Mouse (Mus musculus) forebrain, embryonic 11.5 days (tissue): Measurements from ENCODE around the gene 1700122O11Rik. TPM values are rescaled to one million over a fixed set of nuclear protein-coding genes. Genes with fewer than 3 reads are reported as not detected.

Experiments used
- ATAC-seq: fragments of 200-750 bp; cut with Nextera tagmentation; replicated peaks from 2 replicates; pipeline ENCODE4 v1.8.0; 2017; ENCODE audit warnings: moderate TSS enrichment; ENCODE audit not compliant: low FRiP score
- DNase-seq: peaks from one replicate; pipeline ENCODE4 v3.0.0-alpha.2; 2017; ENCODE audit warnings: low spot score
- H3K27ac ChIP-seq: fragments of 300-500 bp; sonication (generic); 2 replicates; pipeline ENCODE4 v1.5.1; 2014; ENCODE audit warnings: low read depth, low read length
- H3K27me3 ChIP-seq: fragments of 300-500 bp; sonication (generic); 2 replicates; pipeline ENCODE4 v1.6.1; 2014; ENCODE audit warnings: mild to moderate bottlenecking, low read length, mixed read lengths; ENCODE audit not compliant: control insufficient read depth, insufficient read depth
- H3K36me3 ChIP-seq: fragments of 300-500 bp; sonication (generic); 2 replicates; pipeline ENCODE4 v1.6.1; 2014; ENCODE audit warnings: mild to moderate bottlenecking, low read length, moderate library complexity, mixed read lengths; ENCODE audit not compliant: control insufficient read depth, insufficient read depth
- H3K4me1 ChIP-seq: fragments of 300-500 bp; sonication (generic); replicated peaks from 2 replicates; pipeline ENCODE4 v1.6.1; 2014; ENCODE audit warnings: low read length, mixed read lengths; ENCODE audit not compliant: control insufficient read depth, insufficient read depth
- H3K4me2 ChIP-seq: fragments of 300-500 bp; sonication (generic); 2 replicates; pipeline ENCODE4 v1.6.1; 2014; ENCODE audit warnings: low read depth, mild to moderate bottlenecking, low read length, moderate library complexity, mixed read lengths; ENCODE audit not compliant: severe bottlenecking
- H3K4me3 ChIP-seq: fragments of 300-500 bp; sonication (generic); 2 replicates; pipeline ENCODE4 v1.5.1; 2014; ENCODE audit warnings: low read depth, low read length
- H3K9ac ChIP-seq: fragments of 300-500 bp; sonication (generic); 2 replicates; pipeline ENCODE4 v1.6.1; 2014; ENCODE audit warnings: low read length
- H3K9me3 ChIP-seq: fragments of 300-500 bp; sonication (generic); 2 replicates; pipeline ENCODE4 v1.6.1; 2016; ENCODE audit warnings: low read length, mixed read lengths; ENCODE audit not compliant: control insufficient read depth
- WGBS: fragments of 180-500 bp; shearing (Covaris S2); extraction: QIAGEN DNeasy Blood & Tissue Kit; methylation state at CpG from one replicate; pipeline ENCODE4 v1.1.7; 2014; 5-methylcytosine and 5-hydroxymethylcytosine counted together
- polyA plus RNA-seq: library from polyadenylated mRNA; unstranded; fragments of >200 nt; fragmentation: Nextera tagmentation; extraction: Ambion mirVana; gene quantifications from 2 replicates; pipeline ENCODE4 v1.2.1, GENCODE M21; 2014

The 1700122O11Rik gene
- polyA plus RNA-seq, 1 experiment from 2014 or later: not detected

GRCm38 (mm10) chr17:48001586-48002361, 36.3 kb downstream of the 1700122O11Rik start:
- H3K9me3 ChIP-seq: no peaks in the 10 kb centered on the region
- H3K36me3 ChIP-seq: no peaks in the 10 kb centered on the region
- peak; percentile 88 for ATAC-seq
- 8% methylated on average over 21 of the region's 21 CpGs for WGBS
- no peak overlapping the region; the same call in 1 of the 2 replicates for H3K27ac ChIP-seq
- DNase-seq: peak; percentile 70
- H3K4me1 ChIP-seq: peaks cover 6% of the 10 kb centered on the region; the same call in 1 of the 2 replicates
- H3K27me3 ChIP-seq: 0 out of 2 replicates have a peak, but pooled peaks cover 3% of the 10 kb centered on the region
- H3K4me3 ChIP-seq: peak overlapping the region; percentile 11; the same call in 1 of the 2 replicates
- H3K4me2 ChIP-seq: peak overlapping the region; percentile 39
- peak overlapping the region; percentile 31; the same call in 1 of the 2 replicates for H3K9ac ChIP-seq

DNA sequence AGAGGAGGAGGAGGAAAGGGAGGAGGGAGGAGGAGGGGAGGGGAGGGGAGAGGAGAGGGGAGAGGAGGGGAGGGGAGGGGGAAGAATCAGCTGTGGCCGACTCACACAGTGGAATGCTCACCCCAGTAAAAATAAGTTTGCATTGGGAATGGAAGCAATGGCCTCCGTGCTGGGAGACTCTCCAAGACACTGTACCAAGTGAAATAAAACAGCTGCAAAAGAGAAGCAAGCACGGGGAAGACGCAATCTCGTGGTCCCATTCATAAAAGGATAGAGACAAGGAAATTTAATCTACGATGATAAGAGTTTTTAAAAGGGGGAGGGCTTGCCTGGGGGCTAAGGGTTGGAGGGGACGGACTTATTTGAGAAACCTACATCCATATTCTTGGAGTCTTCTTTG, 36.9 kb downstream of the 1700122O11Rik start:
- no peak overlapping the region for H3K4me3 ChIP-seq
- peak overlapping the region; percentile 31; the same call in 1 of the 2 replicates for H3K27ac ChIP-seq
- DNase-seq (no peak), ATAC-seq (no peak)
- peaks cover 6% of the 10 kb centered on the region; the same call in 1 of the 2 replicates for H3K4me1 ChIP-seq
- H3K9me3 ChIP-seq: no peaks in the 10 kb centered on the region
- 0 out of 2 replicates have a peak, but pooled peaks cover 3% of the 10 kb centered on the region for H3K27me3 ChIP-seq
- peak overlapping the region; percentile 39; the same call in 1 of the 2 replicates for H3K4me2 ChIP-seq
- H3K9ac ChIP-seq: peak overlapping the region; percentile 31; the same call in 1 of the 2 replicates
- WGBS: 41% methylated on average over 7 of the region's 7 CpGs
- no peaks in the 10 kb centered on the region for H3K36me3 ChIP-seq

- H3K4me1 ChIP-seq: peaks cover 3% of the 10 kb centered on the region; the same call in 1 of the 2 replicates
- H3K36me3 ChIP-seq: no peaks in the 10 kb centered on the region
- H3K9me3 ChIP-seq: no peaks in the 10 kb centered on the region
- 0 out of 2 replicates have a peak, but pooled peaks cover 3% of the 10 kb centered on the region for H3K27me3 ChIP-seq
- no peak overlapping the region for H3K27ac ChIP-seq
- 59% methylated on average over 3 of the region's 3 CpGs for WGBS
- H3K9ac ChIP-seq: no peak overlapping the region
- no peak overlapping the region for H3K4me3 ChIP-seq
- H3K4me2 ChIP-seq: no peak overlapping the region
- DNase-seq (no peak), ATAC-seq (no peak)
These were observed 38.3 kb downstream of the 1700122O11Rik start for GRCm38 (mm10) chr17:47999812-48000211.

DNA sequence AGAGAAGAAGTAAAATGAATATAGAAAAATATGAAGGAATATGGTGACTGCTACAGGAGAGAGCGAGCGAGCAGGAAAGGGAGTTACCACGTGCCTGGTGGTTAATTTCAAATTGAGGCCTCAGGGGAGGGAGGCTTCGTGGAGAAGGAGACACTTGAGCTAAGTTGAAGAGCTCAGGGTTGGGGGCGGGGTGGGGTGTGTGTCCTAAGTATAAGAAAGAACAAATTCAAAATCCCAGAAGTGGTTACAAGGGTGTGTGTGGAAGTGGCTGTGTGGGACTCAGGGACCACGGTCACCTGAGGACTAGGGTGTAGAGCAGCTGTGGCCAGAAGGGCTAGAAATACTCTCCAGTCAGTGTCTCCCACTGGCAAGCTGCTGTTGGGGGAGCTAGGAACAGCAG, 38.7 kb downstream of the 1700122O11Rik start:
- whole genome bisulfite sequencing: 76% methylated on average over 6 of the region's 6 CpGs
- ATAC-seq: no peak
- Histone ChIP-seq H3K4me2 (no peak overlapping the region), H3K36me3 (no peaks in the 10 kb centered on the region), H3K27ac (no peak overlapping the region), H3K27me3 (0 out of 2 replicates have a peak, but pooled peaks cover 3% of the 10 kb centered on the region), H3K4me3 (no peak overlapping the region), H3K9me3 (no peaks in the 10 kb centered on the region), H3K4me1 (peaks cover 3% of the 10 kb centered on the region; the same call in 1 of the 2 replicates), H3K9ac (no peak overlapping the region)
- no peak for DNase-seq

DNA sequence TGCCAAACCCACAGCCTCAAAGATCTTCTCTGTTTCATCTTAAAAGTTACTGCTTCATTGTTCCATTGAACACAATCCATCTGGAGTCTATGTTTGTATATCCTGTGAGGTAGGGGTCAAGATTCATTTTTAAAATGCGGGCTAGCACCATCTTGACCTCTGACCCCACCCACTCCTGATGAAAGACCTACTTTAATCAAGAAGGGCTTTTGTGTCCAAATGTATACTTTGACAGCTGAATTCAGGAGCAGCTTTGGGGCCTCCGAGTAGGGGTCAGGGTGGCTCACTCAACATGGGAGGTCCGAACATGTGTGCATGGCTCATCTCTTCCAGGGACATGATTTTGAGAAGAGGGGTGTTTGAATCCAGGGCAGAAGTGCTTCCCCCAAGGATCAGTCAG, 40.3 kb downstream of the 1700122O11Rik start:
- no peak overlapping the region for H3K4me2 ChIP-seq
- no peak overlapping the region for H3K27ac ChIP-seq
- H3K9me3 ChIP-seq: no peaks in the 10 kb centered on the region
- 0 out of 2 replicates have a peak, but pooled peaks cover 3% of the 10 kb centered on the region for H3K27me3 ChIP-seq
- ATAC-seq (no peak), DNase-seq (no peak)
- no peak overlapping the region for H3K9ac ChIP-seq
- peaks cover 3% of the 10 kb centered on the region; the same call in 1 of the 2 replicates for H3K4me1 ChIP-seq
- 39% methylated on average over 3 of the region's 3 CpGs for WGBS
- no peaks in the 10 kb centered on the region for H3K36me3 ChIP-seq
- H3K4me3 ChIP-seq: no peak overlapping the region

DNA sequence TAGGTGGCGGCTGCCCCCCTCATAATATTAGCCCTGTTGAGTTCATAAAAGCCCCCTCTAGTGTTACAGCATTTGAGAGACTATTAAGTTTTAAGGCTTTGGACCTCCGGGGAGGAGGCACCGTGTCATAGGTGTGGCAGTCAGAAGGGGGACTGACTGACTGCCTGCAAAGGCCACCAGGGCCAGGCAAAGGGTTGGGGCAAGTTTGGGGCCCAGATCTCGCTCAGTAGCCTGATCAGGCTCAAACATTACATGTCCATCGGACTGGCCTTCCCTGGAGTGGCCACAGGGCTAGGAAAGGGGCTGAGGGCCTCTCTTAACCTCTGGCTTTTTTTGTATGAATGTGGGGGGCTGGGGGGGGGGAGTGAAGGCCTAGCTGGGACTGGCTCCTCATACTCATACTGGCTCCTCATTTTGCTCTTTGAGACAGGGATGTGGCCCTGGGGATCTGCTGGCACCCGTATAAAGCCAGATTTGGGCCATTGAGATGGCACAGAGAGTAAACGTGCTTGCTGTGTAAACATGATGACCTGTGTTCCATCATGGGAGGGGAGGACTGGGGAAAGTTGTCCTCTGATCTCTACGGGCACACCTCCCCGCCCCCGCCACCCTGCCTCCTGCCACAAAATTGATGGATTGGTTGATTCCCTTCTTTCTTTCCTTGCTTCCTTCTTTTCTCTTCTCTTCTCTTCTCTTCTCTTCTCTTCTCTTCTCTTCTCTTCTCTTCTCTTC, 47.5 kb downstream of the 1700122O11Rik start:
- 42% methylated on average over 10 of the region's 10 CpGs for WGBS
- ATAC-seq (peak; percentile 57), DNase-seq (no peak)
- H3K9me3 ChIP-seq: no peaks in the 10 kb centered on the region
- H3K4me2 ChIP-seq: peak overlapping the region; percentile 6; the same call in 1 of the 2 replicates
- peak overlapping the region; percentile 87 for H3K27ac ChIP-seq
- no peak overlapping the region for H3K4me3 ChIP-seq
- peaks cover 13% of the 10 kb centered on the region for H3K4me1 ChIP-seq
- no peaks in the 10 kb centered on the region for H3K27me3 ChIP-seq
- H3K36me3 ChIP-seq: no peaks in the 10 kb centered on the region
- H3K9ac ChIP-seq: peak overlapping the region; percentile 44; the same call in 1 of the 2 replicates

- Histone ChIP-seq H3K4me1 (peaks cover 13% of the 10 kb centered on the region), H3K4me2 (peak overlapping the region; percentile 11; the same call in 1 of the 2 replicates), H3K4me3 (no peak overlapping the region), H3K9ac (peak overlapping the region; percentile 44; the same call in 1 of the 2 replicates), H3K36me3 (no peaks in the 10 kb centered on the region), H3K27me3 (no peaks in the 10 kb centered on the region), H3K9me3 (no peaks in the 10 kb centered on the region), H3K27ac (peak overlapping the region; percentile 87)
- ATAC-seq (peak; percentile 90), DNase-seq (peak; percentile 92)
- WGBS: 2% methylated on average over 8 of the region's 8 CpGs
These were observed 48.1 kb downstream of the 1700122O11Rik start for GRCm38 (mm10) chr17:47989951-47990378.

GRCm38 (mm10) chr17:47988811-47989210, 49.3 kb downstream of the 1700122O11Rik start:
- 63% methylated on average over 8 of the region's 8 CpGs for WGBS
- no peaks in the 10 kb centered on the region for H3K27me3 ChIP-seq
- H3K36me3 ChIP-seq: no peaks in the 10 kb centered on the region
- H3K9me3 ChIP-seq: no peaks in the 10 kb centered on the region
- H3K4me2 ChIP-seq: no peak overlapping the region
- no peak overlapping the region for H3K9ac ChIP-seq
- DNase-seq (peak; percentile 65), ATAC-seq (0 out of 2 replicates have a peak, but pooled peaks have one; percentile 21)
- peaks cover 13% of the 10 kb centered on the region for H3K4me1 ChIP-seq
- peak overlapping the region; percentile 41; the same call in 1 of the 2 replicates for H3K27ac ChIP-seq
- H3K4me3 ChIP-seq: no peak overlapping the region
